Mouse (Mus musculus) ES-E14 (cell line): Measurements from ENCODE around the gene Amdhd1.

Source experiments
- CHD2 ChIP-seq: IDR thresholded peaks from 2 replicates; pipeline ENCODE4 v1.6.1; 2014; ENCODE audit warnings: mild to moderate bottlenecking, low read depth, low read length, inconsistent platforms
- MAFK ChIP-seq: IDR thresholded peaks from 2 replicates; pipeline ENCODE4 v1.6.1; 2014; ENCODE audit warnings: mild to moderate bottlenecking, low read depth, low read length, inconsistent platforms; ENCODE audit not compliant: insufficient read depth
- ZC3H11A ChIP-seq: IDR thresholded peaks from 2 replicates; pipeline ENCODE4 v1.6.1; 2012; ENCODE audit warnings: low read depth, mild to moderate bottlenecking, inconsistent platforms, low read length, borderline replicate concordance
- ZNF384 ChIP-seq: IDR thresholded peaks from 2 replicates; pipeline ENCODE4 v1.6.1; 2012; ENCODE audit warnings: low read depth, low read length, inconsistent platforms

DNA sequence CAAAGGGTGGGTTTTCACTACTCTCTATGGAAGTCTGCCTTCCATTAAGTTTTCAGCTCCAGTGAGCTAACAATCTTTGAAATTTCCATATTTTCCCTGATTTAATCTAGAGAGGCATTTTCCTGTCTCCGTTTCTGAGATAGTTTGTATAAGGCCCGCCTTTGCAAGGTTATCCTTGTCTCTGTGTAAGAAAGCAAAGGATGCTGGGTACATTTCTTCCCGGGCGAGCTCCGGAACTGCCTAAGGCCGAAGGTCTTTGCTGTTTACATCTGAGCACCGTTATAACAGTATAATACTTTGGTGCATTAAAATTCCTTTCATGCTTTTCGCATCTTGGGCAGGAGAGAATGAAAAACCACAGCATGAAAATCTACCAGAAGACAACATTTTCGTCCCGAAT lies 10.0 kb upstream of the Amdhd1 start:
- TF ChIP-seq MAFK: no peak
- no peak for TF ChIP-seq ZNF384
- TF ChIP-seq ZC3H11A: no peak
- TF ChIP-seq CHD2: no peak
